27 mouse cellular contexts compared by ENCODE assay signal in the genomic region with DNA sequence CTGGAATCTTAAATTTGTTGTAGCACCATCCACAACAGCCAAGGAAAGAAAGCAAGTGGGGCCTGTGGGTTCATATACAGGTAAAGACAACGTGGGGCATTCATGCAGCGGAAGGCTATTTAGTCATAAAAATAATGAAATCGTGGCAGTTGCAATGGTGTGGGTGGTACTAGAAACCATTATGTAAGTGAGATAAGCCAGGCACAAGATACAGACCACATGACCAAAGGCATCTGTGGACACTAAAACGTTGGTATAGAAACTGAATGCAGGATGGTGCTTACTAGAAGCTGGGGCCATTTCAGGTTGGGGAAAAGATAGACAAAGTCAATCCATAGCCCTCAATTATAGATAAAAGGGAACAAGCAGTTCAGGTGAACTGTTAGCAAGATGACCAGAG. TPM values are rescaled to one million over a fixed set of nuclear protein-coding genes. Genes with fewer than 3 reads are reported as not detected.
DNase-seq lines count a peak whose midpoint lies in the region; ATAC-seq and TF ChIP-seq lines count a peak whose summit lies in the region.
"Had no signal": no experiment of that assay in that cellular context is flagged by ENCODE, and none has a peak within 500 bp of the region (broad histone marks: within the 10 kb centered on the region; RNA-seq: fewer than 3 reads in every experiment).

No protein-coding gene starts in this region.

- no peak overlapping the region for H3K4me3 ChIP-seq in liver, postnatal 0 days (ENCODE audit: low read depth, low read length)
- H3K4me3 ChIP-seq in spleen, adult 2 months (ENCODE audit: extremely low read depth, insufficient read depth, insufficient read length) = no peak overlapping the region
- H3K4me3 ChIP-seq: embryonic facial prominence, embryonic 13.5 days; embryonic facial prominence, embryonic 15.5 days; erythroblast, embryonic 14.5 days; forebrain, embryonic 10.5 days; forebrain, embryonic 12.5 days had no signal

- intact Hi-C loops in left cerebral cortex, postnatal 10 days (cut with DNase I) = no loop called here

- TF ChIP-seq EP300 in liver, postnatal 0 days (IDR thresholded peaks at IDR 0.05; ENCODE audit: low read depth) = no peak

- 0 out of 2 replicates have a peak, but pooled peaks have one; percentile 15 for ATAC-seq in liver, postnatal 0 days
- ATAC-seq in megakaryocyte progenitor cell, adult 5-6 weeks (replicated peaks; ENCODE audit: poor library complexity) = peak; percentile 63
- ATAC-seq: activated CD4-positive, CD25-positive, alpha-beta regulatory T cell, adult 4 months; CD4-positive, CD25-positive, alpha-beta regulatory T cell, adult 4 months; forebrain, embryonic 14.5 days; Patski had no signal

- TF ChIP-seq POLR2A in spleen, adult 2 months (IDR thresholded peaks at IDR 0.05; ENCODE audit: low read depth, low read length) = no peak

- DNase-seq in liver, postnatal 0 days = no peak
- no peak for DNase-seq in liver
- DNase-seq in spleen, adult 2 months (ENCODE audit: low read depth in 1 of 2, low spot score in 2 of 2) = no peak
- DNase-seq in spleen, postnatal 36 days (ENCODE audit: low spot score in 2 of 2) = no peak
- DNase-seq in embryo, embryonic 11 days = no peak
- DNase-seq in left cerebral cortex, postnatal 10 days (ENCODE audit: extremely low spot score in 1 of 2, low spot score in 2 of 2) = no peak
- DNase-seq: adrenal gland, adult 8-10 months; adrenal gland, postnatal 14 days; adrenal gland, postnatal 36 days; B cell, adult 2 months; cerebellum, adult 11-12 months; cerebellum, adult 2 months; cerebellum, adult 9-10 months; cerebellum, postnatal 10 days; cerebellum, postnatal 25 days had no signal

- H3K9ac ChIP-seq in liver, postnatal 0 days (replicated peaks) = no peak overlapping the region
- H3K9ac ChIP-seq: embryonic facial prominence, embryonic 13.5 days; embryonic facial prominence, embryonic 15.5 days; forebrain, embryonic 12.5 days had no signal

- H3K4me1 ChIP-seq in liver, postnatal 0 days (ENCODE audit: insufficient read depth) = no peaks in the 10 kb centered on the region
- H3K4me1 ChIP-seq in spleen, adult 2 months (ENCODE audit: control insufficient read depth, insufficient read depth, insufficient read length) = peaks cover 9% of the 10 kb centered on the region
- H3K4me1 ChIP-seq: embryonic facial prominence, embryonic 15.5 days; forebrain, embryonic 12.5 days had no signal

- H3K36me3 ChIP-seq in liver, postnatal 0 days (replicated peaks; ENCODE audit: insufficient read depth, low read length) = no peaks in the 10 kb centered on the region
- no peaks in the 10 kb centered on the region for H3K36me3 ChIP-seq in spleen, adult 2 months (ENCODE audit: control insufficient read depth, insufficient read depth, low read length)
- H3K36me3 ChIP-seq: embryonic facial prominence, embryonic 13.5 days; embryonic facial prominence, embryonic 15.5 days; forebrain, embryonic 10.5 days; forebrain, embryonic 12.5 days; G1E had no signal

- H3K27me3 ChIP-seq in liver, postnatal 0 days (ENCODE audit: insufficient read depth, low read length) = no peaks in the 10 kb centered on the region
- no peaks in the 10 kb centered on the region for H3K27me3 ChIP-seq in spleen, adult 2 months (ENCODE audit: control insufficient read depth, insufficient read depth, low read length)
- H3K27me3 ChIP-seq: CH12.LX; embryonic facial prominence, embryonic 13.5 days; embryonic facial prominence, embryonic 15.5 days; forebrain, embryonic 12.5 days; Patski had no signal

- no peak for TF ChIP-seq CTCF in liver, postnatal 0 days (IDR thresholded peaks at IDR 0.05; ENCODE audit: low read depth)
- TF ChIP-seq CTCF in spleen, adult 2 months (IDR thresholded peaks at IDR 0.05; ENCODE audit: extremely low read depth, insufficient read depth, insufficient read length, insufficient replicate concordance) = no peak

- H3K4me2 ChIP-seq in liver, postnatal 0 days (ENCODE audit: low read depth, low read length) = peak overlapping the region; percentile 44; the same call in 1 of the 2 replicates
- H3K4me2 ChIP-seq: embryonic facial prominence, embryonic 13.5 days; embryonic facial prominence, embryonic 15.5 days; forebrain, embryonic 12.5 days had no signal

- no peaks in the 10 kb centered on the region for H3K9me3 ChIP-seq in liver, postnatal 0 days (ENCODE audit: low read length)
- H3K9me3 ChIP-seq: embryonic facial prominence, embryonic 13.5 days; embryonic facial prominence, embryonic 15.5 days; forebrain, embryonic 10.5 days; forebrain, embryonic 12.5 days had no signal

- H3K27ac ChIP-seq in liver, postnatal 0 days (ENCODE audit: low read depth) = peak overlapping the region; percentile 57; the same call in 1 of the 2 replicates
- H3K27ac ChIP-seq in spleen, adult 2 months (ENCODE audit: insufficient read depth, low read length) = peak overlapping the region; percentile 75; the same call in 1 of the 2 replicates
- H3K27ac ChIP-seq: embryonic facial prominence, embryonic 13.5 days; embryonic facial prominence, embryonic 15.5 days; forebrain, embryonic 10.5 days; forebrain, embryonic 12.5 days had no signal

- WGBS in liver, postnatal 0 days (ENCODE audit: insufficient replicate concordance) = 68% methylated on average over 4 of the region's 4 CpGs
- WGBS in spleen, adult 2 months = 75% methylated on average over 4 of the region's 4 CpGs

RNA-seq across cellular contexts. Expression of a gene that starts 40.5 kb away (rescaled TPM):
- 1.8 and 2.8 TPM in 2 replicates for polyA plus RNA-seq in liver, postnatal 0 days (2015; fragmentation: Nextera tagmentation; extraction: Ambion mirVana)
- polyA plus RNA-seq in spleen, adult 2 months (2012; rRNA removed) = 8.5 and 9.7 TPM in 2 replicates
- total RNA-seq in megakaryocyte progenitor cell, adult 5-6 weeks (2015) = 20.6 and 22.8 TPM in 2 replicates
- 13.5 and 24.9 TPM in 2 replicates for total RNA-seq in megakaryocyte progenitor cell, adult 5-6 weeks (2017)
- total RNA-seq in left cerebral cortex, postnatal 10 days (2021) = 10 to 100 TPM; 10.4 TPM
- total RNA-seq: CH12.LX had no signal
- polyA plus RNA-seq: erythroblast, embryonic 14.5 days; G1E had no signal

RNA-seq across cellular contexts. Expression of a gene that starts 59.4 kb away (rescaled TPM):
- 0.06 and 0.08 TPM in 2 replicates for polyA plus RNA-seq in liver, postnatal 0 days (2015; fragmentation: Nextera tagmentation; extraction: Ambion mirVana)
- polyA plus RNA-seq in spleen, adult 2 months (2012; rRNA removed) = 0.30 and 0.34 TPM in 2 replicates
- 0.39 TPM in 1 of 2 replicates, not detected in the other for total RNA-seq in megakaryocyte progenitor cell, adult 5-6 weeks (2015)
- 0.08 TPM in 1 of 2 replicates, not detected in the other for total RNA-seq in megakaryocyte progenitor cell, adult 5-6 weeks (2017)
- total RNA-seq in left cerebral cortex, postnatal 10 days (2021) = 10 to 100 TPM; 51.4 to 55.8 TPM
- total RNA-seq: CH12.LX had no signal
- polyA plus RNA-seq: CD4-positive, CD25-positive, alpha-beta regulatory T cell, adult 4 months; G1E had no signal

Comparison
In these comparisons a context has a peak if more than half of its experiments do, and no peak if none do; other contexts are left out.
1. RNA of a gene that starts 59.4 kb away (total RNA-seq): 51.4 to 55.8 TPM in left cerebral cortex, postnatal 10 days; 0.08 to 0.39 TPM in megakaryocyte progenitor cell, adult 5-6 weeks; every median in the first group is over 10 times any median in the second.